Mouse (Mus musculus): Measurements from ENCODE around the gene Irs2.
A peak's percentile ranks its signal among the peaks of the same experiment; 100 is the strongest.

The Irs2 gene

GRCm38 (mm10) chr8:11009431-11010071 is 1.3 kb upstream of the Irs2 start:
- DNase-seq: peak; percentile 86

DNA sequence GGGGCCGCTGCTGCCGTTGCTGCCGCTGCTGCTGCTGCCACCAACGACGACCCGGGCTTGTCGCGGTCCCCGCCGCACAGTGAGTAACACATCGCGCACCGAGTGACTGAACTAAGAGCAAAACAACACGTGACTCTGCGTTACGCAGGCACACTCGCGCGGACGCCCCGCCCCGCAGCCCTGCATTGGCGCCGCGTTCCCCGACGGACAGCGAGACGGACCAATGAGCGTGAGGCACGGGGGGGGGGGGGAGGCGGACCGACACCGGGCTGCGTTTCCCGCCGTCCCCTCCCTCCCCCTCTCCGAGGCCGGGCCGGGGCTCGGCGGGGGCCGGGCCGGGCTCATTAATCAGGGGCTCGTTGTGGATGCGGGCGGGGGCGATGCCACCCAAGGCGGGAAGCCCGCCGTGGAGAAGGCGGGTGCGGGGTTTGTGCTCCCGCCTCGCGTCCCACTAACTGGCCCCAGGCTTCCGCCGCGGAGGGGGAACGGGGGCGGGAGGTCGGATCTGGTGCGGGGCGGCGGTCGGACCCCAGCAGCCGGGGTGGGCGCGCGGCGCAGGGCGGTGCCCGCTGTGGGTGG is 673 bp upstream of the Irs2 start:
- DNase-seq: peak; percentile 98

GRCm38 (mm10) chr8:11007581-11008378 is 478 bp downstream of the Irs2 start:
- DNase-seq: peak; percentile 61

- peak; percentile 93 for DNase-seq
Observed at GRCm38 (mm10) chr8:11007001-11007580, 1.2 kb downstream of the Irs2 start.

GRCm38 (mm10) chr8:11006276-11006630 is 2.0 kb downstream of the Irs2 start:
- DNase-seq: no peak

GRCm38 (mm10) chr8:11005460-11006275 is 2.6 kb downstream of the Irs2 start:
- DNase-seq: no peak

GRCm38 (mm10) chr8:11004781-11005459 is 3.3 kb downstream of the Irs2 start:
- DNase-seq: no peak

DNA sequence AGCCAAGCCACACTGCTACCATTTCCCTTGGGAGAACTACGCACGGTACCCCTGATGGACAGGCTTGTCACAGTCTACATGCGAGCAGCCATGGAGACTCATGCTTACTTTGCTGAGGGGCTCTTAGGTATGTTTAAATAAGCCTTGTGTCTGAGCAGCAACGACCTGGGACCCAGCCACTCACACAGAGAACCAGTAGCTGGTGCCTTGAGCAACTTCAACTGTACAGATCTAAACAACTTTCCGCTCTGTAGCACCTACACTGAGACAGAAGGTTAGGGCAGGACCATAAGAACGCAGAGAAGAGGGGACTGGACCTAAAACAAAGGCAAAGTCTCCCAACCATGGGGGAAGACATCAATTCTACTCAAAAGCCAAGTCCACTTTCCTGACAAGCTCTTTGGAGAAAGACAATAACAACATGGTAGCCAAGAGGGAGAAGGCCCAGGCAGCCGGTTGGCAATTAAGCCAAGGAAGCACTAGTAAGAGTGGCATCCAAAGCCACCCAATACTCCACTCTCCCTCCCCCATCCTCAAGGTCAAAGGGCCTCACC is 4.3 kb downstream of the Irs2 start:
- no peak for DNase-seq

DNA sequence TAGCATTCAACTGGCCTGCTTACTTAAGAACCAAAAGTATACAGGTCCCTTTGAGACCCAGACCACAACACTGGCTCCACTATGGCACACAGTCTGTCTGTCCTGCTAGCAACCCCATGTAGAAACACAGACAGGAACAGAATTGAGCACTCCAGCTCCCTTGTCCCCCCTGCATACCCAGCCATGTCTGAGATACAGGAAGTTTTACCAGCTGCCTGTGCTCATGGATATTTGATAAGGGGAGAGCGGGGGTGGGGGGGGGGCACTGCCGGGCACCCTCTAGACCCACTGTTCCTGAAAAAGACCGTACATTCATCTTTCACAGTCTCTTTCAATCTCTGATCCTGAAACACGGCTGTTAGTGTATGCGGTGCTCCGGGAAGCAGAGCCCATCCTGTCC is 5.0 kb downstream of the Irs2 start:
- DNase-seq: no peak

GRCm38 (mm10) chr8:11002816-11003215 is 5.4 kb downstream of the Irs2 start:
- DNase-seq: no peak

GRCm38 (mm10) chr8:11001062-11001549 is 7.2 kb downstream of the Irs2 start:
- DNase-seq: peak; percentile 32

- DNase-seq: no peak
Observed at GRCm38 (mm10) chr8:10999538-10999937, 8.7 kb downstream of the Irs2 start.

- DNase-seq: no peak
Observed at GRCm38 (mm10) chr8:10996247-10996646, 12.0 kb downstream of the Irs2 start.

DNA sequence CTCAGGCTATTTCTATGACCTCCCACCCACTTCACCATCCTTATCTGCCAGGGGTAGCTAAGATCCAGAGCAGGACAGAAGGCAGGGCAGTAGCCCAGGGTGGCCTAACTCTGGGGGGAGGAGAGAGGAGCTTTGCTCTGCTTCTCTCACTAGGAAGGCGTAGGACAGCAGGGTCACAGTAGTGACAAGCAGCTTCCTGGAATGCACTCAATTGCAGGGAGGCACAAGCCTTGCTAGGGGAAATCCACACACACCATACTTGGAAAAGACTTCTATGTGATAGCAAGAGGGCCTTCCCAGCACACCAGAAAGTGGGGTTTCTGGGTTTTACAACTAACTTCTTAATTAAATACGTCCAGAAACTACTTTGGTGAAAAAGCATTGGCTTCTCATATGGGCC is 12.5 kb downstream of the Irs2 start:
- DNase-seq: peak; percentile 27

- no peak for DNase-seq
Observed at GRCm38 (mm10) chr8:10994390-10994954, 13.8 kb downstream of the Irs2 start.

DNA sequence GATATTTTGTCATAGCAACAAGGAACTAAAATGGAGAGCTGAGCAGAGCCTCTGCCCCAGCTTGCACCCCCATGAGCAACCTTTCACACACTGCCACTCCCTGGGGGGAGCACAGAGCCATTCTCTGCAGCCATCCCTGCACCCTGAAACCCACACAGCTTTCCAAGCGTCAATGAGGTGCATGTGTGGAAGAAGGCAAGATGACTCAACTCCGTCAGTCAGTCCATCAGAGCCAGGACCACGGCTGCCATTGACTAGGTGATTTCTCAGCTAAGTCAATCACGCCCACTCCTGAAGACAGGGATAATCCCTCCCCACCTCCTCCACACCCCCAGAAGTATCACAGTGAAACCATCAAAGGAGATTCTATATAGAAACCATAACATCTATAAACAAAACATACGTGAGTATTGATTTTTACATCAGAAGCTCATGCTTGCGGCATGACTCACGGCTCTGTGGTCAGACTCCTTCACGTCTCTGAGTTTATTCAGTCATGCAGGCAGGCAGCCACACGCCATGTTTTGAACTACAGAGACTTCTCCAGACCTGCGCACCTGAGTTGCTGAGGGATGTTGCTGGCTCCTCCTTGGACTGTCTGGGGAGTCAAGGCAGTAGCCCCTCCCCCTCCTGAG is 14.6 kb downstream of the Irs2 start:
- DNase-seq: no peak

GRCm38 (mm10) chr8:10992081-10992480 is 16.2 kb downstream of the Irs2 start:
- DNase-seq: no peak

GRCm38 (mm10) chr8:10991323-10991722 is 16.9 kb downstream of the Irs2 start:
- DNase-seq: no peak

- no peak for DNase-seq
Observed at GRCm38 (mm10) chr8:10990421-10991110, 17.7 kb downstream of the Irs2 start.

GRCm38 (mm10) chr8:10989946-10990345 is 18.3 kb downstream of the Irs2 start:
- DNase-seq: no peak
